Mouse (Mus musculus) cerebellum, postnatal 10 days (tissue): Measurements from ENCODE around the gene Syce1l.

ENCODE experiments used
- DNase-seq, 2 experiments: peaks; one replicate each; pipeline ENCODE4 v3.0.0; 2021; ENCODE audit warnings: mixed read lengths in 2 of 2

Syce1l gene

DNA sequence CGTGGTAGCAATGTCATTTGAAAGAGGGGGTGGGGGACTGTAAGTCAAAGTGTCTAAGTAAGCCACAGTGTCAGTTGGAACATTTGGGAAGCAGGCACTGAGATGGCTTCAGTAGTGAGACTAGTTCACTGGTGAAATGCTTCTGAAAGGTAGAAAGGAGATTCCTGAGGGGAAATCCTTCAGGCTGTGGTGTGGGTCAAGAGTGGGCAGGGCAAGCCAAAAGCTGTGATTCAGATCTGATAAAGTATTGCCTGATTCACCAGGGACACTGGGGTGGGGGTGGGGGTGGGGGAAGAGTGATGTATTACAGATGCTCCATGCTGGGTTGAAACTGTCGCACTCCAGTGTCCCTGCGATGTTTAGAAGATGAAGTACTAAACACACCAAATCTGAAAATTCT lies 31.6 kb downstream of the Syce1l start:
- DNase-seq, result no peak

DNA sequence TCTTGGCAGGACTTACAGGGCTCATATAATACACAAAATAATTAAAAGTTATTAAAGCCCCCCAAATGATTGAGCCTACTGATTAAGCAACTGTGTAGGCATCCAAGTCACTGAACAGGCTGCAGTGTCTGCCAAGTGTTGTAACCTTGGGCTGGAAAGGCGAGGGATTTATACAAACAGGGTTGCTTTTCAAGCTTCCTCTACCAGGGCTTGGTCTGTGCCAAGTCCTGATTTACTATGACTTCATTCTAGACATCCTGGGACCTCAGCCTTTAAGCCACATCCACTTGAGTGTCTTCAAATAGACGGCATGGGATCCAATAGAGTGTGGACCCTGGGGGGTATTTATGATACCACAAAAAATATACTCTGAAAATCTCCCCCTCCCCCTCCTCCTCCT lies 32.3 kb downstream of the Syce1l start:
- no peak for DNase-seq

DNA sequence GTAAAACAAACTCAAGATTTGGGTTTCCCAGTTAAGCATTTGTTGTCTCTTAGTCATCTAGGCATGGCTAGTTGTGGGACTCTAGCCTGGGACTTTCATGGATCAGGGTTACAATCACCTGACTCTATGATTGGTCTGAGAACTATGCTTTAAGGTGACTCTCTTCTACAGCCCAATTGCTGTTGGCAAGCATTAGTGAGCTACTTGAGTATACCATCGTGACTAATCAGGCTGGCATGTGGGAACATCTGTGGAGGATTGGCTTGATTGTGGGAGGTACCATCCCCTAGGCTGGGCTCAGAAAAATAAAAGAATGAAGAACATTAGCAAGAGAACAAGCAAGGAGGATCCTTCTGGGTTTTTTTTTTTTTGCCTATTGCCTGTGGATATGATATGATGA lies 33.8 kb downstream of the Syce1l start:
- no peak for DNase-seq

GRCm38 (mm10) chr8:113679361-113679760 lies 36.3 kb downstream of the Syce1l start:
- DNase-seq, result no peak

- peak; percentile 86 to 91 for DNase-seq
Measured at GRCm38 (mm10) chr8:113687889-113688542, 45.0 kb downstream of the Syce1l start.

DNA sequence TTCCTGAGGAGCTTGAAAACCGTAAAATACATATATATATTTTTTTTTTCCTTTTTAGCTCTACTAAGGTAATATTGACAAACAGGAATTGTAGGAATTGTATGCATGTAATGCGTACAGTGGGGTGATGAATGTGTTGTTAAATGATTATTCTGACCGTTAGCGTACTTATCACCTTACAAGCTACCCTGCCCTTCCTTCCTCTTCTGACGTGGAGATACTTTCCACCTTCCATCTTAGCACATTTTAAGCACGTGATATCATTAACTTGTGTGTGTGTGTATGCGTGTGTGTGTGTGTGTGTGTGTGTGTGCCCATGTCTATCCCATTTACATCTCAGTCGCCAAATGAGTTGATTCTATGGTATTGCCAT lies 45.5 kb downstream of the Syce1l start:
- DNase-seq, result no peak

DNA sequence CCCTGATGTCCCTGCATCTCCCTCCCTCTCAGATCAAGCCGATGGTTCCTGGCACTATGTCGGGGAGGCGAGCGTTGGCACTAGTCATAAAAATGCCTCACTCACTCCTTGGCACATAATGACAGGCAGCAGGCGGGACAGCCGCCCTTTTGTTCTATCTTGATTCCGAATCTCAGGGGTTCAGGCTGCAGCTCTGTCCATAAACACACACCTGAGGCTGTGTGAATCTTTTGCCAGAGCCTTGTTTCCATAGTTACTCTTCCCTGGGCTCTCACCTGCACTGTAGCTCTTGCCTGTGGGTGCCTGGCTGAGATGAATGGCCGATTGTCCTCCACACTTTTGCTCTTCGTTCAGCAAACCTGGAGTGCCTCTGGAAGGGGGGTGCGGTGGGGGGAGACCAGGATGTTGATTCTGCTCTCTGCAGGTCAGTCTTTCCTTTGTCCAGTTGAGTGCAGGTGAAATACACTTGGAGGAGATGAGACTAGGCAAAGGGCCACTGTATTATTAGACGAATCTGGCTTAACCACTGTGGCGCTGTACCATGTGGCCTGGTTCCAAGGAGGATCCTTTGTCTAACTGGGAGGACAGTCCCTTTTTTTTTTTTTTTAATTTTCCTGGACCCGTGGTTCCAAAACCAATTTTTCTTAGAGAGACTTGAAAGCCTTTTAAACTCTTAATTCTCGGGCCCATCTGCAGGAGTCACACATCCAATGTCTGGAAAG lies 48.8 kb downstream of the Syce1l start:
- peak; percentile 86 for DNase-seq

DNA sequence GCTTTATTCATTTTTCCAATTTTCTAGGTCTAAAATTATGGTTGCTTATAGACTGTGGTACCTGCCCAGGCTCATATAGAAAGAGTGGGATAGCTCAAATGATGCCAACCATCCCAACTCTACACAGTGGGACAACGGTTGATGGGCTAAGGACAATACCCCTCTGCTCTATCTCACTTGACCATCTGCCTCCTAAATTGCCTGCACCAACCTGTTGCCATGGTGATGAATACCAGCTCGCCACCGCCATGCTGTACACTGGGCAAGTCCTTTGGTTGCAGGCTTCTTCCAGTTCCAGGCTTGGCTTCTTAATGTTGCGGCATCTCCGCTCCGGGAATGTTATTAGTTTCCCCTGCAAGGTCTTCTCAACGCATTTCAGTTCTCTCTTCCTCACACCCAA lies 62.0 kb downstream of the Syce1l start:
- DNase-seq, result peak; percentile 33 to 43
